Mouse (Mus musculus): ENCODE measurements around the gene Rerg.

GRCm38 (mm10) chr6:137126224-137126623, 44.1 kb downstream of the Rerg start:
- TF ChIP-seq CTCF (IDR thresholded peaks at IDR 0.05; ENCODE audit: insufficient read depth, low read length), result no peak
- no peak for TF ChIP-seq POLR2A (IDR thresholded peaks at IDR 0.05; ENCODE audit: borderline replicate concordance, extremely low read depth, low read depth, low read length)
